Comparison of ENCODE assay signal across 8 mouse cellular contexts in the genomic region with DNA sequence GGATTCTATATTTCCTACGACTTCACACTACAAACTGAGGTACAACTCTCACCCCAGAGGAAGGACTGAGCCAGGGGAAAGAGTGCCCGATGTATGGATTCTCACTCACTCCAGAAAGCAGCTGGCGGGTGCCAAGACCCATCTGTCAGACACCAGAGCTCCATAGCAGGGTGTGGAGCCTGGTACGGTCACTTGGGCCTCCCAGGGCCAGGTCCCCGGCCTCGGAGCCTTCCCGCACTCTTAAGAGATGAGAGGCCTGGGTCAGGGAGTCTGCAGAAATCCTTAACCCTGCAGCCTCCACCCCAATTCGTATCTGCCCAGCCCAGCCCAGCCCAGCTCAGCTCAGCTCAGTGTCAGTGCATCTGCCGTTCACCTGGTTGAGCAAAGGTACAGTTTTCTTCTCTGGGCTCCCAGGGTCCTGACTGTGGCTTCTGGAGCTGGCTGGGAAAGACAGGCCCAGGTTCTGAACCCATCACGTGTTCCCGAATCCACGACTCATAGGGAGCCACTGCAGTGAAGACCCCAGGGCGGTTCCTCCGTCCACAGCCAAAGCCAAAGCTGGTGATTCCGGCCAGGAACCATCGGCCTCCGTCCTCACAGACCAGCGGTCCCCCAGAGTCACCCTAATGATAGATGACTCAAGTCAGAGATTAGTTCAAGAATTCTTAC. TPM values are rescaled to one million over a fixed set of nuclear protein-coding genes. Genes with fewer than 3 reads are reported as not detected.
DNase-seq lines count a peak whose midpoint lies in the region; ATAC-seq and TF ChIP-seq lines count a peak whose summit lies in the region.

No protein-coding gene starts in this region.

- H3K27me3 ChIP-seq in kidney, embryonic 15.5 days = no peaks in the 10 kb centered on the region
- H3K27me3 ChIP-seq in hindbrain, embryonic 14.5 days (ENCODE audit: control insufficient read depth, insufficient read depth, low read length) = no peaks in the 10 kb centered on the region
- no peaks in the 10 kb centered on the region for H3K27me3 ChIP-seq in midbrain, embryonic 15.5 days (replicated peaks)

- TF ChIP-seq POLR2A in cortical plate, adult 2 months (IDR thresholded peaks at IDR 0.05; ENCODE audit: extremely low read depth, insufficient read depth, low read length) = no peak

- H3K4me2 ChIP-seq in kidney, embryonic 15.5 days = peak overlapping the region; percentile 99
- peak overlapping the region; percentile 71 for H3K4me2 ChIP-seq in hindbrain, embryonic 14.5 days (replicated peaks)
- H3K4me2 ChIP-seq in midbrain, embryonic 15.5 days = peak overlapping the region; percentile 73

- H3K4me3 ChIP-seq in kidney, embryonic 15.5 days (replicated peaks) = peak overlapping the region; percentile 78
- peak overlapping the region; percentile 72 for H3K4me3 ChIP-seq in cortical plate, adult 2 months (ENCODE audit: insufficient read depth, low read length)
- peak overlapping the region; percentile 63 for H3K4me3 ChIP-seq in hindbrain, embryonic 14.5 days (replicated peaks; ENCODE audit: low read length)
- peak overlapping the region; percentile 68 for H3K4me3 ChIP-seq in midbrain, embryonic 15.5 days

- H3K9ac ChIP-seq in kidney, embryonic 15.5 days = peak overlapping the region; percentile 85
- peak overlapping the region; percentile 73 for H3K9ac ChIP-seq in hindbrain, embryonic 14.5 days
- peak overlapping the region; percentile 74 for H3K9ac ChIP-seq in midbrain, embryonic 15.5 days

- ATAC-seq in kidney, embryonic 15.5 days (replicated peaks; ENCODE audit: low FRiP score) = no peak
- ATAC-seq in hindbrain, embryonic 14.5 days (ENCODE audit: low FRiP score) = 0 out of 2 replicates have a peak, but pooled peaks have one; percentile 3
- peak; percentile 1; the same call in 1 of the 2 replicates for ATAC-seq in midbrain, embryonic 15.5 days (replicated peaks)

- 55% methylated on average over 18 of the region's 18 CpGs for WGBS in kidney, embryonic 15.5 days
- whole genome bisulfite sequencing in hindbrain, embryonic 14.5 days = 52% methylated on average over 18 of the region's 18 CpGs
- WGBS in midbrain, embryonic 15.5 days = 55% methylated on average over 18 of the region's 18 CpGs

- H3K36me3 ChIP-seq in kidney, embryonic 15.5 days = no peaks in the 10 kb centered on the region
- H3K36me3 ChIP-seq in hindbrain, embryonic 14.5 days (replicated peaks; ENCODE audit: control insufficient read depth, insufficient read depth) = no peaks in the 10 kb centered on the region
- H3K36me3 ChIP-seq in midbrain, embryonic 15.5 days (replicated peaks) = no peaks in the 10 kb centered on the region

- H3K4me1 ChIP-seq in kidney, embryonic 15.5 days = peaks cover 48% of the 10 kb centered on the region
- no peaks in the 10 kb centered on the region for H3K4me1 ChIP-seq in cortical plate, adult 2 months (ENCODE audit: control insufficient read depth, insufficient read depth, low read length)
- peaks cover 5% of the 10 kb centered on the region for H3K4me1 ChIP-seq in hindbrain, embryonic 14.5 days (replicated peaks; ENCODE audit: control insufficient read depth, insufficient read depth, low read length)
- peaks cover 17% of the 10 kb centered on the region for H3K4me1 ChIP-seq in midbrain, embryonic 15.5 days

- H3K27ac ChIP-seq in kidney, embryonic 15.5 days = peak overlapping the region; percentile 67; the same call in 1 of the 2 replicates
- H3K27ac ChIP-seq in cortical plate, adult 2 months (ENCODE audit: insufficient read depth, low read length) = no peak overlapping the region
- H3K27ac ChIP-seq in hindbrain, embryonic 14.5 days = no peak overlapping the region
- peak overlapping the region; percentile 84 for H3K27ac ChIP-seq in midbrain, embryonic 15.5 days

- DNase-seq in kidney, postnatal 36 days = no peak
- no peak for DNase-seq in hindbrain, embryonic 14.5 days (ENCODE audit: low spot score)
- no peak for DNase-seq in layer of hippocampus, adult 9-10 months (ENCODE audit: low spot score)
- DNase-seq in thymus, postnatal 0 days (ENCODE audit: low spot score) = no peak
- no peak for DNase-seq in ovary, postnatal 14 days (ENCODE audit: low spot score)

- TF ChIP-seq CTCF in cortical plate, adult 2 months (IDR thresholded peaks at IDR 0.05; ENCODE audit: extremely low read depth, insufficient read depth, low read length) = no peak

- no peaks in the 10 kb centered on the region for H3K9me3 ChIP-seq in kidney, embryonic 15.5 days (replicated peaks)
- H3K9me3 ChIP-seq in hindbrain, embryonic 14.5 days (ENCODE audit: control insufficient read depth, low read length) = no peaks in the 10 kb centered on the region
- no peaks in the 10 kb centered on the region for H3K9me3 ChIP-seq in midbrain, embryonic 15.5 days

RNA-seq across cellular contexts. Expression of gene Prss8, which starts 6.4 kb away (rescaled TPM):
- 56.9 and 59.5 TPM in 2 replicates for polyA plus RNA-seq in kidney, embryonic 15.5 days (2015; fragmentation: Nextera tagmentation; extraction: Ambion mirVana)
- 0.08 and 0.15 TPM in 2 replicates for polyA plus RNA-seq in cortical plate, adult 2 months (2012; rRNA removed)
- polyA plus RNA-seq in hindbrain, embryonic 14.5 days (2014; fragmentation: Nextera tagmentation; extraction: Ambion mirVana) = 0.25 TPM in 2 replicates
- polyA plus RNA-seq in midbrain, embryonic 15.5 days (2015; fragmentation: Nextera tagmentation; extraction: Ambion mirVana) = 0.29 and 0.35 TPM in 2 replicates
- polyA plus RNA-seq in thymus, postnatal 0 days (2015; fragmentation: Nextera tagmentation; extraction: Ambion mirVana) = 2.9 and 3.3 TPM in 2 replicates

RNA-seq across cellular contexts. Expression of gene Prss36, which starts 10.2 kb away (rescaled TPM):
- polyA plus RNA-seq in kidney, embryonic 15.5 days (2015; fragmentation: Nextera tagmentation; extraction: Ambion mirVana) = 11.5 and 12.4 TPM in 2 replicates
- polyA plus RNA-seq in cortical plate, adult 2 months (2012; rRNA removed) = 17.0 and 17.9 TPM in 2 replicates
- 13.1 and 14.2 TPM in 2 replicates for polyA plus RNA-seq in hindbrain, embryonic 14.5 days (2014; fragmentation: Nextera tagmentation; extraction: Ambion mirVana)
- polyA plus RNA-seq in midbrain, embryonic 15.5 days (2015; fragmentation: Nextera tagmentation; extraction: Ambion mirVana) = 10.4 and 15.5 TPM in 2 replicates
- 7.8 and 11.1 TPM in 2 replicates for polyA plus RNA-seq in thymus, postnatal 0 days (2015; fragmentation: Nextera tagmentation; extraction: Ambion mirVana)

RNA-seq across cellular contexts. Expression of gene Kat8, which starts 24.0 kb away (rescaled TPM):
- 41.8 and 43.5 TPM in 2 replicates for polyA plus RNA-seq in kidney, embryonic 15.5 days (2015; fragmentation: Nextera tagmentation; extraction: Ambion mirVana)
- 39.1 and 44.1 TPM in 2 replicates for polyA plus RNA-seq in cortical plate, adult 2 months (2012; rRNA removed)
- 42.1 and 46.0 TPM in 2 replicates for polyA plus RNA-seq in hindbrain, embryonic 14.5 days (2014; fragmentation: Nextera tagmentation; extraction: Ambion mirVana)
- polyA plus RNA-seq in midbrain, embryonic 15.5 days (2015; fragmentation: Nextera tagmentation; extraction: Ambion mirVana) = 50.7 and 53.1 TPM in 2 replicates
- 40.7 and 43.0 TPM in 2 replicates for polyA plus RNA-seq in thymus, postnatal 0 days (2015; fragmentation: Nextera tagmentation; extraction: Ambion mirVana)

RNA-seq across cellular contexts. Expression of gene Fus, which starts 30.9 kb away (rescaled TPM):
- polyA plus RNA-seq in kidney, embryonic 15.5 days (2015; fragmentation: Nextera tagmentation; extraction: Ambion mirVana) = 421 and 440 TPM in 2 replicates
- polyA plus RNA-seq in cortical plate, adult 2 months (2012; rRNA removed) = 380 and 408 TPM in 2 replicates
- 39.0 and 44.2 TPM in 2 replicates for polyA plus RNA-seq in hindbrain, embryonic 14.5 days (2014; fragmentation: Nextera tagmentation; extraction: Ambion mirVana)
- polyA plus RNA-seq in midbrain, embryonic 15.5 days (2015; fragmentation: Nextera tagmentation; extraction: Ambion mirVana) = 380 and 381 TPM in 2 replicates
- 178 and 286 TPM in 2 replicates for polyA plus RNA-seq in thymus, postnatal 0 days (2015; fragmentation: Nextera tagmentation; extraction: Ambion mirVana)

RNA-seq across cellular contexts. Expression of gene Bckdk, which starts 32.5 kb away (rescaled TPM):
- 120 and 140 TPM in 2 replicates for polyA plus RNA-seq in kidney, embryonic 15.5 days (2015; fragmentation: Nextera tagmentation; extraction: Ambion mirVana)
- 55.7 and 59.2 TPM in 2 replicates for polyA plus RNA-seq in cortical plate, adult 2 months (2012; rRNA removed)
- 65.5 and 69.2 TPM in 2 replicates for polyA plus RNA-seq in hindbrain, embryonic 14.5 days (2014; fragmentation: Nextera tagmentation; extraction: Ambion mirVana)
- 61.3 and 66.6 TPM in 2 replicates for polyA plus RNA-seq in midbrain, embryonic 15.5 days (2015; fragmentation: Nextera tagmentation; extraction: Ambion mirVana)
- 80.5 and 87.0 TPM in 2 replicates for polyA plus RNA-seq in thymus, postnatal 0 days (2015; fragmentation: Nextera tagmentation; extraction: Ambion mirVana)

Comparison
In these comparisons a context has a peak if more than half of its experiments do, and no peak if none do; other contexts are left out.
1. H3K27ac ChIP-seq: peak in kidney, embryonic 15.5 days (single experiment) and midbrain, embryonic 15.5 days (single experiment); none in cortical plate, adult 2 months (single experiment) and hindbrain, embryonic 14.5 days (single experiment).
2. RNA of gene Prss8, which starts 6.4 kb away (polyA plus RNA-seq): 56.9 to 59.5 TPM in kidney, embryonic 15.5 days; 2.9 to 3.3 TPM in thymus, postnatal 0 days, 0.29 to 0.35 TPM in midbrain, embryonic 15.5 days, 0.25 TPM in hindbrain, embryonic 14.5 days and 0.08 to 0.15 TPM in cortical plate, adult 2 months; every median in the first group is over 10 times any median in the second.
3. Peak in every context shown above with its lines, with median percentiles within 50 percentile points of each other: H3K4me2 ChIP-seq, H3K4me3 ChIP-seq and H3K9ac ChIP-seq.